Mouse (Mus musculus) retina, postnatal 7 days (tissue): ENCODE measurements at regions not wholly inside any gene's neighbourhood (a gene's known extent, or its start where the extent isn't known, plus 50 kb on each side); places are given as distances from the start of the nearest gene placed in this dataset.

ENCODE experiments used
- DNase-seq: peaks from one replicate; pipeline ENCODE4 v3.0.0-alpha.2; 2012; ENCODE audit warnings: low read depth, low spot score

DNA sequence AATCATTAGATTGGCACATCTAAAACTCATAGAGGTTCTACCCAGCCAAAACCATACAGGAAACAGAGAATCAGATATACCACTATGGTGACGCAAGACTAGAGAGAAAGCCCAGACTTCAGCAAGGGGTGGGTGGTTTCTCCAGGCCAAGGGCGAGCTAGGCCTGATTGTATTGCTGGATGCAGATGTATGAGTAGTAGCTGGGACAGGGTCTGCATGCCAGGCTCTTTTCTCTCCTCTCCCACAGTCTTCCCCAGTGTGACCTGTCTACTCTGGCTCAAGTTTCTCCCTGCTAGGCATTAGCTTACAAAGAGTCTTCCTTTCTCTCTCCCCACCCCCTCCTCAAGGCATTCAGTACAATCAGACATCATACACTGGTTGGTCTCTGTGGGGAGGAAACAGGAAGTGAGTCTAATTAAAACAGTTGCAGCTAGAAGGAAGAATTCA lies 181.8 kb upstream of the Sesn3 start:
- DNase-seq = no peak

DNA sequence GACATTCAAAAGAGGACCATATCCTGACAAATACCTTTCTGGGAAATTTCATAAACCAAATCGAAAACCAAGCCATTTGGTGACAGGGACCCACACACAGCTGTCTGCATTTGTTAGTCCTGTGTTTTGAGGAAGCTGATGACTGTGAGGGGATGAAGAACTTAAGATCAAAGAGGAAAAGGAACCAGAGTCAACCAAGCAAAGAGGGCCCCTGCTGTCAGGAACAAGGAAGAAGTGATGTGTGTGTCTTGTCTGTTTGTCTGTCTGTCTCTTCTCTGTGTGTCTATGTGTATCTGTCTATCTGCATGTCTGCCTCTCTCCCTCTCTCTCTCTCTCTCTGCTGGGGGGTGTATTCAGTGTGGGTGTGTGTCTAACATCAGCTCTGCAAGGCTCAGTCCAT lies 171.3 kb upstream of the Sesn3 start:
- no peak for DNase-seq

DNA sequence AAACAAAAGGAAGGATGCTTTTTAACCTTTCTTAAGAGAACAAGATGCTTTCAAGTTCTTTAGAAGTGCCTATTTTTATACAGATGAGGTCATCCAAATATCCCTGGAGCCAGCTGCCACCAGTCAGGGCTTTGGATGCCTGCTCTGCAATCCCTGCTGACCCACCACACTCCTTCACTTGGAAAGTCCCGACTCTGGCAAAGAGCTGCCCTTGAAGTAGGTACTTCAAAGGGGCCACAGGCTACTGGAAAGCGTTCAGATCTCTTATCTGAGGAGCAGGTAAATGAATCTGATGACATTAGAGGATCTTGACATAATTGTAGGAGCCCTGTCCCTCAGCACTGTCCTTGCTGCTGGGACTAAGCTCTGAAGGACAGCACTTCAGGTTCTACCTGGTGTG lies 169.9 kb upstream of the Sesn3 start:
- no peak for DNase-seq

DNA sequence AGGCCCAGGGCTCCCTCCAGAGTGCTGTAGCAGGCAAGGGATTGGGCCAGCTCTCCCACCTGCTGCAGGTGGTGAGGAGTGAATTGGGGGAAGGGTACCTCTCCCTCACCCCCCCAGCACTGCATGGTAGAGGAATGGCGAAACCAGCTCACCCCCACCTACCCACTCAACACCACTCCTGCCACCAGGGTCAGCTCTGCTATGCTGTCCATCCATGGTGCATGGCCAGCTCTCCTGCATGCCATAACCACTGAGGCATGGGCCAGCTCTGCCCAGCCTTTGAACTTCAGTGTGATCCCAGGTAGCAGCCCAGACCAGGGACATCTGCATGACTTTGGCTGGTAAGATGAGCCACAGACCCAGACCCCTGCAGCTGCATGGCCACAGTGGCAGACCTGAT lies 168.5 kb upstream of the Sesn3 start:
- DNase-seq = no peak

DNA sequence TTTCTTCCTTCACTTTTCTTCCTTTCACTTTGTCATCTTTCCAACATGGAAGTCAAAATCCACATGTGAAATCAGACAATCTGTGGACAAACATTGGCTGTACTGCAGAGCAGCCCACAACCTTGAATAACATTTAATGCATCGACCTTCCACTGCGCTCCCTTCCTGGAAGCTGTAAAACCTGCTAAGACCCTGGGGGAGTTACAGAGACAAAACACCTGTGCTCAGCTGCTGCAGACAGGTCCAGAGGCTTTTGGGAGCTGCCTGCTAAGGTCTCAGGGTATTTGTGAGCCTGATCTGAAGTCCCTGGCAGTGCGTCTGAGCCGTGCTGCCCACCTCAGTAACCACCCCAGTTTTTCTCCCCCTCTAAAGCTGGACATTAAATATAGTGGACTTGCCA lies 166.1 kb upstream of the Sesn3 start:
- no peak for DNase-seq

DNA sequence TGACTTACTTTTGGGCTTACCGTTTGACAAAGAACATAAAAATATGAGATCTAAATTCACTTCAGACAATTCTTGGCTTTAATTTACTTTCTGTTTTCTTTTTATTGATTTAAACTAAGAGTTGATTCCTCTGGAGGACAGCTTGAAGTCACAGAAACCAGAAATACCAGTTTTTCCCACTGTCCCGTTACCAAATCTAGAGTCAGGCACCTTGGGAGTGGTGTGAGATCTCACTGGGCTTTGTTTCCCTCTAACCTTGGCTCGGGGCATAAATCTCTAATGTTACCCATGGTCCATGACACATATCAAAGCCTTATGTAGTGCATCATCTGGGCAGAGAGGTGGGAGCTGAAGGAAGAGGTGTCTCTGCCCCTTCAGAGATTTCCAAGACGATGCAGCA lies 165.4 kb upstream of the Sesn3 start:
- DNase-seq = no peak

DNA sequence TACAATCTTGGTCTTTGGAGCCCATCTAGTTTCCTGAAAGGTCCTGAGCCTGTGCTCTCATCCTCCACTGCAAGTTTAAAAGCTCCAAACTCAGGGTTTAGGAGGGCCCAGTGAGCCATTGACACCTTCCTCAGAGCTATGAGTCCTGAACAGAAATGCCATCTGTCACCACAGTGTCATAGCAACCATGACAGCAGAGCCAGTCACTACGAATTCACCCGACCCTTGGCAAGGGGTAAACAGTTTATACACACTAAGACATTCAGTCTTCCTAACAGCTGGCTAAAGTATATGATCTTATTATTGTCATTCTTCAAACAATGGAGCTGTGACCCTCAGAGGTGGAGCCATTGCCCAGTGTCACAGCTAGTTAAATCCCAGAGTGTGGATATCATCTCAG lies 163.2 kb upstream of the Sesn3 start:
- DNase-seq = no peak

DNA sequence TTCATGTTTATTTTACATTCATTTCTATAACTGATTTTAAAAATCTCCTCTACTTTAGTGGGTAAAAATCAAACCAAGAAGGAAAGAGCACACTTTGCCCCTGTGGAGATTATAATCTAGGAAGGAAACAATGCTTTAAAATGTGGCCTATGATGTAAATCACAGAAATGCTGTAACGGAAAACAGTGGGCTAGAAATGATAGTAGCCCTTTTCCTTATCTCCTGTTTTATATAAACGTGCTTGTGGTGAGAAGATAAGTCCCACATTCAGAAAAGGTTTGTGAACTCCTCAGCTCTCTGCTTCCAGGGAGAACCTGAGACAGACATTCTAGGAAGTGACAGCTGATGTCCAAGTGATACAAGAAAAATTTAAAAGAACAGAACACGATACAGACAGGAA lies 159.3 kb upstream of the Sesn3 start:
- no peak for DNase-seq

DNA sequence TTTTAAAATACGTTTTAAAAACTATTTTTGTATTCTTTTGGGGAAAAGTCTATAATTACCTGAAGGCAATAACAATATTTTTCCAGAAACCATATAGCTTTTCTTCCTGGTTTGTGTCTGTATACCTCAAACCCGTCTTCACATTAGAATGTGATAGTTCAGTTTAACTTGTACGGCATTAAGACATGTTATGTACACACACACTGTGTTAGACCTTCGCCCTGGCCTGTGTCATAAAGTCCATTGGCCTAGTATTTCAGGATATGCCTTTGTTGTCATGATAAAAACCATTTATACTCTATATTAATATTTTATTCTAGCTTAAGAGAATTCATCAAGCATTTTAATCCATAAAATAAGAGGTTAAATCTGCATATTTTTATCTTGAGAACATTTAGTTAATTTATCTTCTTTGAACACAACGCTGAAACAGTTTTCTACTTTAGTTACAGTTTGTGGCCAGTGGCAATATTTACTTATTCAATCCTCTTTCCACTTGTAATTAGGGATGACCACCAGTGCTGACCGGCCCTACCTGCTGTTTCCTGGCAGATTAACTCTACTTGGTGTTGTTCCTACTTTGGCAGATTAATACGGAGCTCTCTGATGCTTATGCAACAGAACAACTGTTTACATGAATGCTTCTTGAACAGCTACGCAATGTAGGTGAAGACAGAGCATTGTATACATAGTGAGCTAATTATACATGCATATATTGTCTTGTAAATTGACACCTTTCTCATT lies 158.6 kb upstream of the Sesn3 start:
- no peak for DNase-seq

DNA sequence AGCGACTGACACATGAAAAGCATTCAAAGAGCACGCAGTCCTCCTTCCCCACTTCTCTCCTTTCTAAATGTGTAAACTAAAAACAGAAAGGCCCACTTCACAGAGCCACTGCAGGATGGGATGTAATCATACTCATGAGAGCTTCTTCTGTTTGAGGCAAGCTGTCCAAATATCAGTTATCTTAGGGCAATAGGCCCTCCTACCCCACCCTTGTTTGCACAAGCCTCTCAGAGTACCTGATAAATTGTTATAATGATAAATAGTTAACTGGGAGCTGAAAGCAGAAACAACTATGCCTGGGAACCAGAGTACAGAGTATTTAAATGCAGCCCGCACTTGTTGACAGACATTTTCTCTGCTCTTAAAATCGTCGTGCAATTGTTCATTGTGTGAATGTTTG lies 141.5 kb upstream of the Sesn3 start:
- DNase-seq = no peak

DNA sequence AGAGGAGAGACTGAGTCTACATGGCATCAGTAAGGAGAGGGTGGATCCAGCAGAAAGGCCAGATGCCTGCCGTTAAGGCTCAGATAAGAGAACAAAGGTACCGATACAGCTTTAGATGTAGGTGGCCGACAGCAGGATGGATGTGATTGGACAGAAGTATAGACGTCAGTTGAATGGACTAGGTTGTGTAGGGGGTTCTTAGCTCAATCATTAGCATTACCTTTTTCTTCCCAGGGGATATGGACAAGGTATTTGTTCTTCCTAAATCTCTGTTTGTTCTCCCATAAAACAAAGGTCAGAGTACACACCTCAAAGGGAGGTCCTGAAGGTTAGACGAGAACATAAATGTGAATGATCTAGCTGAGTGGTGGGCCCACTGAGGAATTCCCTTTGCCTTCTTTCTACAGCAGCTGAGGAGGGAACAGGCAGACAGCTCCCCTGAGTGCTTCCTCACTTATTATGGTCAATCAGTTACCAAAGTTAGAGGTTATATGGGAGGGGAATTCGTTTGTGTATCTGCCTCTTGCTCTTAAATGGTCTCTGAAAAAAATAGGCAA lies 139.9 kb upstream of the Sesn3 start:
- DNase-seq = no peak

DNA sequence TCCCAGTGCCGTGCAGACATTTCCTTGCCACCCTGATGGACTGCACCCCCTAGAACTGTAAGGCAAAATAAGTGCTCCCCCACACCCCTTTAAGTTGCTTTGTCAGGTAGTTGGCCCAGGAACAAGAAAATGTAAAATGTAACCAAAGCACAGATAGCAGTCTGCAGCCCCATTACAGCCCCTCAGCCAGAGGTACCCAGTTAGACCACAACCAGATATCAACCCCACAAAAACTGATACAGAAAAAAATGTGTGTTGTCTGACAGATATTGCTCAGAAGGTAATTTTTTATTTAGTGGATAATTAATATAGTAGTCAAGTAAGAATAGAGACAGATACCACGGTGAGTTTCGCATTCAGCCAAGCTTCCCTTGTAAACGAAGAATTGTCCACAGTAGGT lies 133.5 kb upstream of the Sesn3 start:
- DNase-seq = no peak

DNA sequence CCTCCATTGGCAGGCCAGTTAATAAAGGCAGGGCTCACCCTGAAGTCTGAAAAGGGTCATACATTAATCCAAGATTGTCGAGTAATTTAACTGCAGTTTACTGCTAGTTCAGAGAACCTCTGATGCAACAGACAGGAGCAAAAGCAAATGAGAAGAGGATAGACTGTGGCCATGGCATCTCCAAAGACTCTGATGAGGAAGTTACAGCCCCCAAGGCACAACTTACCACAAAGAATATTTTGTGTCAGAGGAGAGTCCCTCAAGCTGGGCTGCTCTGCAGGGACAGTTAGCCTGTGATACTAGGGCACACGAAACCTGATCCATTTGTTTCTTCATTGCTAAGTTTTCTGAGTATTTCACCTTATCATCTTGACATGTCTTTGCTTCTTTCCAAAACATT lies 130.9 kb upstream of the Sesn3 start:
- no peak for DNase-seq

DNA sequence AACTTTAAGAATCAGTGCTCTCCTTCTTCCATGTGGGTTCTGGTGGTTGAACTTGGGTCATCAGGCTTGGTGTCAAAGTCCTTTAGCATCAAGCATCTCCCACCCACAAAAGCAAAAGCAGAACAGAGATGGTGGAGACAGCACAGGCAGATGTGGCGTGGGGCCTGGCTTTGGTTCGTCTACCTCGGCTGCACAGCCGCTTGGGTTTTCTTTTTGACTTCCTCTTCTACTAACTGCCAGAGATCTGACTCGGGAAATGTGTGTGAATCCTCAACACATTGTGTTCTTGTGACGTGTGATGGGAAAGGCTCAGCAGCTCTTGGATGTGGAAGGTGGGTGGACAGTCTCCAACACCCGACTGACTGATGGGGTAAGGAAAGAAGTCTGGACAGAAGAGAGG lies 127.8 kb upstream of the Sesn3 start:
- no peak for DNase-seq

DNA sequence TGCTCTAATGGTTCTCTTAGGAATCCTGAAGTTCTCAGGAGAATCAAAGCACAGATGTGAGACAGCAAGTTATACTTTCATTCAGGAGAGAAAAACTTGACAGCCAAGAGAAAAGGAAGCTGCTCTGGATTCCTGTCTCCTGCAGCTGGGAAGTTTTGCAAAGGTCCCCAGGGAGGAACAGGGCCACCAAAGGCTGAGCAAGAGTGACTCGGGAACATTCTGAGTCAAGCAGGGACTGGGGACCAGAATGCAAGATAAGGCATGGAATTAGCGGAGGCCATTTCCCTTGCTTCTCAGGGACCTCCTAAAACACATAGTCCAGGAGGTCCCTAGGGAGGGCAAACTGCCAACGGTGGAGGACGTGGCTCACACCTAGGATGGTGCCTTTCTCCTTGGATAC lies 127.1 kb upstream of the Sesn3 start:
- no peak for DNase-seq

DNA sequence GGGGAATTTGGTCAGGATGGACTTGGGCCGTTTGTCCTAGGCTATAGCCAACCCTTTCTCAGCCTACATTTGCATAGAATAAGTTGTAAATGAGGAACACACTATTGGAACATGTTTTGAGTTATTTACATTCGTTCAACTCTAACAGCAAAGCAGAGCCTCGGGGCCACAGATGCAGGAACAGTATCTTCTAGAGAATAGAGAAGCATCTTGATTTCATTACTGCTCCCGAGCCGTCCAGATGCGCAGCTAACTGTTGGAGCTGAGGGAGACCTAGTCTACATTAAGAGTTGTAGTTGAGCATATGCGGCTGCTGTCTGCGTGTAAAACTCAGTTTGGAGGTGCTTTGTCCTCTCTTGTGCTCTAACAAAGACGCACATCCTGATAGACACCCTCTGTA lies 124.6 kb upstream of the Sesn3 start:
- no peak for DNase-seq

DNA sequence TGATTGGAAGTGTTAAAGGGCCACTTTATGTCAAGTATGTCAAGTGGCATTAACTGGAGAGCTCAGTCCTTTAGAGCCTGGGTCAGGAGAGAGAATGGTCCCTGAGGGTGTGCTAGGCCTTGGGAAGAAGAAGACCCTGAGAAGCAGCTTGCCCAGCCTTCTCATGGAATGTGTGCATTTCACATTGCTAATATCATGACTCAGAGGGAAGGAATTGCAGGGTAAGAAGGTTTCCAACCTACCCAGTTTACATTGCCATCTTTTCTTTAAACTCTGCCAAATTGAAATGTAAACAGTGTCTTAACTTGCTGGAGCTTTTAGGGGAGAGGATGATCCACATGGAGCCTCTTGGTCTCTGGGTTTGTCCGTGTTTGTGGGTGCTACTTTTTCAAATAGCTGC lies 117.9 kb upstream of the Sesn3 start:
- no peak for DNase-seq

DNA sequence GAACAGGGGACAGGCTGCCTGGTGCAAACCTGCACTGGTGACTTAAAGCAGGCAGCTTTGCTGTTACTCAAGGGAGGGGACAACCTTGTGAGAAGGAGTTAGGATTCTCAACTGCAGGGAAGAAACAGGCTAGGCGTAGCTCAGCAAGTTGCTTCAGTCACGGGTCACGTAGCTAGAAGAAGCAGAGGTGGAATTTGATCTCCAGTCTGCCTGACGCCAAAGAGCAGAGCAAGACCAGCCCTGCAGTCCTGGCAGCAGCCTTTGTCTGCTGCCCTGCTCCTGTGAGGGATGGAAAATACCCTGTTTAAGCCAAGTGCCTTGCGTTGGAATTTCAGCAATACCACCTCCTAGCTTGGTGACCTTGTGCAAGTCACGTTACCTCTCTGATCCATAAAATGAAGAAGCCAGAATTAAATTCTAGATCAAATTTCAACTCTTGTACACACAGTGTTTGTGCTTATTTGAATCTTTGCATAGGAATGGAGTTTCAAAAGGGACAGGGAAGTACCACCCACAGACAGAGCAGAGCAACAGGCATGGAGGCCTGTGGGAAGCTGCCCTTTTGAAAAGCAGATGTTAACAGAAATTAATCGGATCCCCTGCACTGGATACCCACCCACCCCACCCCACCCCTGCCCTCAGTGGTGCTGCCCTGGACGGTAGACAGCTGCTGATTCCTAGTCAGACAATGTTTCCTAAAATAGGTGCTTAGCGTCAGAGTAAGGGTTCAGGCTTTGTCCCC lies 116.6 kb upstream of the Sesn3 start:
- no peak for DNase-seq

DNA sequence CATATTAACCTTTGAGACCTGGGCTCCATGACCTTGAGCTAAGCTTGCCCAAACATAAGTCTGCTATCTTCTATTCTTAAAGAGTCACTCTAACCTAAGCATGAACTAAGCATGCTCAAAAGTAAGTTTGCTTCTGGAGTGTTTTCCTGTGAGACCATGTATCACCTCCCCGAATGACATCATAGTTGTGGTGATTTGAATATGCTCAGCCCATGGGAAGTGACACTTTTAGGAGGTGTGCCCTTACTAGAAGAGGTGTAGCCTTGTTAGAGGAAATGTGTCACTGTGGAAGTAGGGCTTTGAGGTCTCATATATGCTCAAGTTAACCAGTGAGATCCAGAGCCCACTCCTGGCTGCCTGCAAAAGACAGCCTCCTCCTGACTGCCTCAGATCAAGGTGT lies 114.7 kb upstream of the Sesn3 start:
- DNase-seq = no peak

DNA sequence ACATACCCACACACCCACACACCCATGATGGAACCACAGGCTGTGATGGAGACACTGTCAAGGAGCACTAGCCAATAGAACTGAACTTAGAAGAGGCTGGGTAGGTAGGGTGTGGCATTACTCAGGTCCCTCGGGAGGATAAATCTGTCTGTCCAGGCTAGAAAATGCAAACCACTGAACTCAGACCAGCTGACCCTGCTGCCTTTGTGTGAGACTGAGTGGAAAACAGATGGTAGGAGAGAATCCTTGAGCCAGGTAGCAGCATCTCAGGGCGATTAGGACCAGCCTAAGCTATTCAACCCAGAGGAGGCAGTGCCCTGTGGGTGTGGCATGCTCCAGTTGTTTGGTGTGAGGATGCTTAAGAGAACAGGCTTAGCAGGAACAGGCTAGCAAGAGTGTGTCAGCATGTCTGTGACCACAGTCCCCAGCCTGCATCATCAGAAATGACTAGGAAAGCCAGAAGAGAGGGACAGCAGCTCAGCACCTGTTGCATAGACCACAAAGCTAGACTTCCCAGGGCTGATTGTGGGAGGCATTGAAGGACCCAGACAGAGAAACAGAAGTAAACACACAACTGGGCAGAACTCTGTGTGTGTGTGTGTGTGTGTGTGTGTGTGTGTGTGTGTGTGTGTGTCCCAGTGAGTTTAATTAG lies 103.2 kb upstream of the Sesn3 start:
- no peak for DNase-seq

DNA sequence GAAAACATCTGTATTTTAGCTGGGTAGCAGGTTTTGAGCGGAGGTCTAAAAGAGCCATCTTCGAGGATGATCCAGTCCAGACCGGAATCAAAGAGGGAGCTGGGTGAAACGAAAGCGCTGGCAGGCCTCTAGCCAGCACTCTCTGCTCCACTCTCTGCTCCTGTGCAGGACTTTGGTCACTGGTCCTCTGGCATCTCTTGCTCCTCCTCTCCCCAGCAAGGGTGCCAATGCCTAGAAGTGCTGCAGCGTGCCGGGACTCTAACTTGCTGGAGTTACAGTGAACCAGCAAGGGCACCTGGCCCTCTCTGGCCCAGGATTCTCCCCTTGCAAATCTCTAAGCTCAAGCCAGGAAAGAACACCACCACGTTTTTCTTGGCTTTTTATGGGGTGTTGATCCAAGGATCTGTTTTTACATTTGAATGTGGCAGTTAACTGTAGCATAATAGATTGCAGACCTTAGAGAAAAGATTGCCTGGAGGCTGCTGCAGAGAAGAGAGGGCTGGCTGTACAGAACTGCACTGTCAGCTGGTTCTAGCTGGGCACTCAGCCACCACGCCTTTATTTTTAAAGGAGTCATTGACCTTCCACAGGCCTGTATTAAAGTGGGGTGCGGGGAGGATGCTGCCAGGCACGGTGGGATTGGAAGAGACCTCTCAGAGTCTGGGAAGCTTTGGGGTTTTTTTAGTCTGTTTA lies 101.1 kb upstream of the Sesn3 start:
- no peak for DNase-seq
